Mouse (Mus musculus): ENCODE results near the gene Srxn1.

GRCm38 (mm10) chr2:152139191-152139987, 34.1 kb downstream of the Srxn1 start:
- TF ChIP-seq CTCF (conservative IDR thresholded peaks at IDR 0.05 in 1 of 2, IDR thresholded peaks at IDR 0.05 in 1 of 2; ENCODE audit: low read depth in 2 of 2, low read length in 2 of 2) (no peak), ZC3H11A (IDR thresholded peaks at IDR 0.05; ENCODE audit: low read depth, low read length) (no peak), POLR2A (IDR thresholded peaks at IDR 0.05; ENCODE audit: low read depth, low read length) (no peak), EP300 (IDR thresholded peaks at IDR 0.05; ENCODE audit: low read length) (no peak), BHLHE40 (IDR thresholded peaks at IDR 0.05; ENCODE audit: low read depth, low read length) (no peak), IRF4 (IDR thresholded peaks at IDR 0.05; ENCODE audit: low read depth, low read length) (no peak), ZKSCAN1 (IDR thresholded peaks at IDR 0.05; ENCODE audit: borderline replicate concordance, low read depth, low read length) (no peak), MAFK (IDR thresholded peaks at IDR 0.05; ENCODE audit: insufficient replicate concordance, low read length) (no peak)
